Mouse (Mus musculus): ENCODE data around the gene Agr3. TPM values are rescaled to one million over a fixed set of nuclear protein-coding genes. Genes with fewer than 3 reads are reported as not detected.

Agr3 gene
- polyA plus RNA-seq, 1 experiment, result not detected

DNA sequence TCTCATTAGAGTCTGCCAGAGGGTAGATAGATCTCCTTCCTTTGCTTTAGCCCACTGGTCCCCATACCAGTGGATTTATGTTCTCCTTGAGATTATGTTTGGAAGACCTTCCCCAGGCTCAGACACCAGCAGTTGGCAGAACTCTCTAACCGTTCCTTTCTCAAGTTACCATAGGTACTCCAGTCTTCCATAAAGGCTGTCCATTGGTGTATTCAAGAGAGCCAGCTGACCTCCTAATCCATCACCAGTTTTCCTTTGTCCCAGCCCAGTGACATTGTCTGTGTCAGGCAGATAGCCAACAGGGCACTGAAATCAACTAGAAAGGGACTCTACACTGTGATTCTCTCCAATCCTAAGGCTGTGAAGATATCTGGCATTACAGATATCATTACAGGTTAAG is 9.0 kb upstream of the Agr3 start:
- H3K27ac ChIP-seq (ENCODE audit: insufficient read depth, low read length), result no peak overlapping the region
- no peaks in the 10 kb centered on the region for H3K4me1 ChIP-seq (ENCODE audit: control insufficient read depth, insufficient read depth, low read length)
- TF ChIP-seq CTCF (IDR thresholded peaks at IDR 0.05; ENCODE audit: extremely low read depth, insufficient read depth, low read length) (no peak), POLR2A (IDR thresholded peaks at IDR 0.05; ENCODE audit: extremely low read depth, insufficient read depth, low read length) (no peak)
- no peak overlapping the region for H3K4me3 ChIP-seq (ENCODE audit: insufficient read depth, low read length)

GRCm38 (mm10) chr12:35918031-35918430 is 7.4 kb upstream of the Agr3 start:
- TF ChIP-seq POLR2A (IDR thresholded peaks at IDR 0.05; ENCODE audit: extremely low read depth, insufficient read depth, low read length) (no peak), CTCF (IDR thresholded peaks at IDR 0.05; ENCODE audit: extremely low read depth, insufficient read depth, low read length) (no peak)
- Histone ChIP-seq H3K4me1 (ENCODE audit: control insufficient read depth, insufficient read depth, low read length) (no peaks in the 10 kb centered on the region), H3K4me3 (ENCODE audit: insufficient read depth, low read length) (no peak overlapping the region), H3K27ac (ENCODE audit: insufficient read depth, low read length) (no peak overlapping the region)

DNA sequence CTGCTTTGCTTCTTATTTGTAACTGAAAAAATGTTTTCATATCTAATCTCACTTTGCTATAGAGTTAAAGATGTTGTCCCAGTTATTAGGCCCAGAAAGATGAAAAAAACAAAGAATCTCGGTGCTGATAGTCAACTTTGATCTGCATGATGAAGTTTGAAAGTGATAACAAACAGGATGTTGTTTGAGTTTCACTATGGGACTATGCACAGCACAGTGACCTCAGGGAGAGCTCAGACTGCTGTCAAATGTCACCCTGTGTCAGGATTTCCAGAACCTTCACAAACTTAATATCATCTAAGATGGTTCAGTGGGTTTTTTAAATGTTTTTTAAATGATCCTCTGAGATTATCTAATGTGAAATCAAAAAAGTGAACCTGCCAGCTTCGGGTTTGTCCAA is 2.4 kb downstream of the Agr3 start:
- H3K4me1 ChIP-seq (ENCODE audit: control insufficient read depth, insufficient read depth, low read length), result no peaks in the 10 kb centered on the region
- TF ChIP-seq CTCF (IDR thresholded peaks at IDR 0.05; ENCODE audit: extremely low read depth, insufficient read depth, low read length) (no peak), POLR2A (IDR thresholded peaks at IDR 0.05; ENCODE audit: extremely low read depth, insufficient read depth, low read length) (no peak)
- no peak overlapping the region for H3K27ac ChIP-seq (ENCODE audit: insufficient read depth, low read length)
- H3K4me3 ChIP-seq (ENCODE audit: insufficient read depth, low read length), result no peak overlapping the region

DNA sequence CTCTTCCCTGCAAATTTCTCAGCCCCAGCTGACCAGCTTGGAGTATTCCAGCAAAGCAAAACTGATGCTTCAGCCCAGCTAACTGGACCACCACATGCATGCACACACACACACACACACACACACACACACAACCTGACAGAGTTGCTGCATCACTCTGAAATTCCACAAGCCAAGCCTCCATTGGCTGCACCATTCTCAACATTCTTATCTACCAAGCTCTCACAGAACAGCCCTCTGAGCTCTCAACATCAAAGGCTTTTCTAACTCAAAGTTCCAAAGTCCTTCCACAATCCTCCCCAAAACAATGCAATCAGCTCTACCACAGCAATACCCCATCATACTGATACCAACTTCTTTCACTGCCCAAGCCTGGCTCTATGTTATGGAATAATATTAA is 7.4 kb downstream of the Agr3 start:
- Histone ChIP-seq H3K4me1 (ENCODE audit: control insufficient read depth, insufficient read depth, low read length) (no peaks in the 10 kb centered on the region), H3K27ac (ENCODE audit: insufficient read depth, low read length) (no peak overlapping the region), H3K4me3 (ENCODE audit: insufficient read depth, low read length) (no peak overlapping the region)
- TF ChIP-seq CTCF (IDR thresholded peaks at IDR 0.05; ENCODE audit: extremely low read depth, insufficient read depth, low read length), result no peak
- no peak for TF ChIP-seq POLR2A (IDR thresholded peaks at IDR 0.05; ENCODE audit: extremely low read depth, insufficient read depth, low read length)

DNA sequence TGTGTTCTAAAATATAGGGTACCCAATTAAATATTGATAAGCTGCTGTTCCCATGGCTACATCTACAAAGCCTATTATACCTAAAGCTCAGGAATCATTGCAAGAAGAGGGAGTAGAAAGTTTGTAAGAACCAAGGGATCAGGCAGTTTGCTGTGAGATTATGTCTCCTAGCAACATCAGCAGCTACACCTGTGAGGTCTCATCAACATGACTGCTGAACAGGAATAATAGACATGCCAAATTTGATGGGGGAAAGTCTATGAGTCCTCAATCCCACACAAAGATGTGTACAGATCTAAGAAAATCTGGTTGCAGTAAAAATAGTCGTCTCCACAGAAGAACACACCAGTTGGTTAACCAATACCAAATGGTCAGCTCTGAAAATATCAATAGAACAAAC is 26.3 kb downstream of the Agr3 start:
- no peak overlapping the region for H3K4me3 ChIP-seq (ENCODE audit: insufficient read depth, low read length)
- H3K27ac ChIP-seq (ENCODE audit: insufficient read depth, low read length), result no peak overlapping the region
- H3K4me1 ChIP-seq (ENCODE audit: control insufficient read depth, insufficient read depth, low read length), result no peaks in the 10 kb centered on the region
- TF ChIP-seq CTCF (IDR thresholded peaks at IDR 0.05; ENCODE audit: extremely low read depth, insufficient read depth, low read length), result no peak

DNA sequence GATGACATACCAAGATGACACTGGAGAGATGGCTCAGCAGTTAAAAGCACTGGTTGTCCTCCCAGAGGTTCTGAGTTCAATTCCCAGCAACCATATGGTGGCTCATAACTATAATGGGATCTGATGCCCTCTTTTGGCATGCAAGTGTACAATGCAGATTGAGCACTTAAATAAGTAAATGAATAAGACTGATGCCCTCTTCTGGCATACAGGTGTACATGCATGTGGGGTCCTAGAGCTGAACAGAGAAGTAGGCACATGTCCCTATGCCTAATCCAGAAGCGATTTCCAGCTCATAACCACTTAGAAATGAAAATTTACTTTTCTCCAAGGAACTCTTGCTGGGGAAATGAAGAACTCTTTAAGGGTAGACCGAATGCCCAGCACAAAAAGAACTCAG is 31.8 kb downstream of the Agr3 start:
- H3K4me1 ChIP-seq (ENCODE audit: control insufficient read depth, insufficient read depth, low read length), result no peaks in the 10 kb centered on the region
- no peak overlapping the region for H3K27ac ChIP-seq (ENCODE audit: insufficient read depth, low read length)
- no peak for TF ChIP-seq POLR2A (IDR thresholded peaks at IDR 0.05; ENCODE audit: extremely low read depth, insufficient read depth, low read length)
- TF ChIP-seq CTCF (IDR thresholded peaks at IDR 0.05; ENCODE audit: extremely low read depth, insufficient read depth, low read length), result no peak
- H3K4me3 ChIP-seq (ENCODE audit: insufficient read depth, low read length), result no peak overlapping the region

- H3K27ac ChIP-seq (ENCODE audit: insufficient read depth, low read length), result no peak overlapping the region
- no peaks in the 10 kb centered on the region for H3K4me1 ChIP-seq (ENCODE audit: control insufficient read depth, insufficient read depth, low read length)
- TF ChIP-seq CTCF (IDR thresholded peaks at IDR 0.05; ENCODE audit: extremely low read depth, insufficient read depth, low read length), result no peak
- no peak overlapping the region for H3K4me3 ChIP-seq (ENCODE audit: insufficient read depth, low read length)
Measured at GRCm38 (mm10) chr12:35966098-35966767, 40.8 kb downstream of the Agr3 start.

GRCm38 (mm10) chr12:35966768-35967141 is 41.3 kb downstream of the Agr3 start:
- H3K4me1 ChIP-seq (ENCODE audit: control insufficient read depth, insufficient read depth, low read length), result no peaks in the 10 kb centered on the region
- no peak overlapping the region for H3K27ac ChIP-seq (ENCODE audit: insufficient read depth, low read length)
- no peak for TF ChIP-seq POLR2A (IDR thresholded peaks at IDR 0.05; ENCODE audit: extremely low read depth, insufficient read depth, low read length)
- TF ChIP-seq CTCF (IDR thresholded peaks at IDR 0.05; ENCODE audit: extremely low read depth, insufficient read depth, low read length), result no peak
- no peak overlapping the region for H3K4me3 ChIP-seq (ENCODE audit: insufficient read depth, low read length)

DNA sequence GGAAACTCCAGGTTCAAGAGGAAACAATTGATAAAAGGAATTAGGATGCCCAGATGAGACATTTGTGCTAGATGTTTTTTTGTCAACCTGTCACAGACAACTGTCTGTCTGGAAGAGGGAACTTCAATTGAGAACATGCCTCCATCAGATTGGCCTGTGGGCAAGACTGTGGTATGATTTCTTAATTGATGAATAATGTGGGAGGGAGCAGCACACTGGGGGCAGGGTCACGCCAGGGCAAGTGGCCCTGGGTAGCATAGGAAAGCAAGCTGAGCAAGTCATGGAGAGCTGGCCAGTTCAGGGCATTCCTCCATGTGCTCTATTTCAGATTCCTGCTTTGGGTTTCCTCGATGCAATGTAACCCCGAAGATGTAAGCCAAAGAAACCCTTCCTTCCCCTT is 50.5 kb downstream of the Agr3 start:
- Histone ChIP-seq H3K27ac (ENCODE audit: insufficient read depth, low read length) (no peak overlapping the region), H3K4me3 (ENCODE audit: insufficient read depth, low read length) (no peak overlapping the region), H3K4me1 (ENCODE audit: control insufficient read depth, insufficient read depth, low read length) (no peaks in the 10 kb centered on the region)
- no peak for TF ChIP-seq CTCF (IDR thresholded peaks at IDR 0.05; ENCODE audit: extremely low read depth, insufficient read depth, low read length)
- no peak for TF ChIP-seq POLR2A (IDR thresholded peaks at IDR 0.05; ENCODE audit: extremely low read depth, insufficient read depth, low read length)

- TF ChIP-seq CTCF (IDR thresholded peaks at IDR 0.05; ENCODE audit: extremely low read depth, insufficient read depth, low read length), result no peak
- TF ChIP-seq POLR2A (IDR thresholded peaks at IDR 0.05; ENCODE audit: extremely low read depth, insufficient read depth, low read length), result no peak
- no peak overlapping the region for H3K4me3 ChIP-seq (ENCODE audit: insufficient read depth, low read length)
- no peak overlapping the region for H3K27ac ChIP-seq (ENCODE audit: insufficient read depth, low read length)
- H3K4me1 ChIP-seq (ENCODE audit: control insufficient read depth, insufficient read depth, low read length), result no peaks in the 10 kb centered on the region
Measured at GRCm38 (mm10) chr12:35977633-35978246, 52.3 kb downstream of the Agr3 start.

All from cortical plate, adult 2 months (tissue).